Mouse (Mus musculus): ENCODE results near the gene Mlc1.
A peak's percentile ranks its signal among the peaks of the same experiment; 100 is the strongest.

The Mlc1 gene

GRCm38 (mm10) chr15:88936619-88937290 is 42.1 kb downstream of the Mlc1 start:
- no peak for DNase-seq

GRCm38 (mm10) chr15:88934141-88934540 is 44.7 kb downstream of the Mlc1 start:
- no peak for DNase-seq

- no peak for DNase-seq
Observed at GRCm38 (mm10) chr15:88932667-88933066, 46.1 kb downstream of the Mlc1 start.

- peak; percentile 36 for DNase-seq
Observed at GRCm38 (mm10) chr15:88921992-88922310, 56.9 kb downstream of the Mlc1 start.

GRCm38 (mm10) chr15:88921131-88921991 is 57.4 kb downstream of the Mlc1 start:
- peak; percentile 92 for DNase-seq

- no peak for DNase-seq
Observed at GRCm38 (mm10) chr15:88920065-88920464, 58.7 kb downstream of the Mlc1 start.

GRCm38 (mm10) chr15:88919328-88919727 is 59.5 kb downstream of the Mlc1 start:
- peak; percentile 95 for DNase-seq

- DNase-seq = no peak
Observed at GRCm38 (mm10) chr15:88917126-88917525, 61.7 kb downstream of the Mlc1 start.

- DNase-seq = no peak
Observed at GRCm38 (mm10) chr15:88916366-88916765, 62.4 kb downstream of the Mlc1 start.

GRCm38 (mm10) chr15:88915046-88915445 is 63.8 kb downstream of the Mlc1 start:
- no peak for DNase-seq

- DNase-seq = no peak
Observed at GRCm38 (mm10) chr15:88906347-88906746, 72.5 kb downstream of the Mlc1 start.

Measured in kidney, adult 9 months (tissue).